Mouse (Mus musculus): Measurements from ENCODE around the gene Scarb1.

- TF ChIP-seq TAL1 (IDR thresholded peaks at IDR 0.05; ENCODE audit: low read length): no peak
- no peak for TF ChIP-seq GATA1 (IDR thresholded peaks at IDR 0.05; ENCODE audit: low read length)
Observed at GRCm38 (mm10) chr5:125330191-125330590, 10.7 kb downstream of the Scarb1 start.
